Mouse (Mus musculus) adrenal gland, postnatal 25 days (tissue): Measurements from ENCODE around the gene Hexim2. TPM values are rescaled to one million over a fixed set of nuclear protein-coding genes. Genes with fewer than 3 reads are reported as not detected.

Experiments used
- DNase-seq: peaks from one replicate; pipeline ENCODE4 v3.0.0; 2021; ENCODE audit warnings: mixed read lengths
- total RNA-seq: library from RNA; stranded (reverse); gene quantifications from 2 replicates; pipeline ENCODE4 v1.2.3, GENCODE M21; 2021

The Hexim2 gene
- total RNA-seq, 1 experiment from 2014 or later = 6.2 TPM

DNA sequence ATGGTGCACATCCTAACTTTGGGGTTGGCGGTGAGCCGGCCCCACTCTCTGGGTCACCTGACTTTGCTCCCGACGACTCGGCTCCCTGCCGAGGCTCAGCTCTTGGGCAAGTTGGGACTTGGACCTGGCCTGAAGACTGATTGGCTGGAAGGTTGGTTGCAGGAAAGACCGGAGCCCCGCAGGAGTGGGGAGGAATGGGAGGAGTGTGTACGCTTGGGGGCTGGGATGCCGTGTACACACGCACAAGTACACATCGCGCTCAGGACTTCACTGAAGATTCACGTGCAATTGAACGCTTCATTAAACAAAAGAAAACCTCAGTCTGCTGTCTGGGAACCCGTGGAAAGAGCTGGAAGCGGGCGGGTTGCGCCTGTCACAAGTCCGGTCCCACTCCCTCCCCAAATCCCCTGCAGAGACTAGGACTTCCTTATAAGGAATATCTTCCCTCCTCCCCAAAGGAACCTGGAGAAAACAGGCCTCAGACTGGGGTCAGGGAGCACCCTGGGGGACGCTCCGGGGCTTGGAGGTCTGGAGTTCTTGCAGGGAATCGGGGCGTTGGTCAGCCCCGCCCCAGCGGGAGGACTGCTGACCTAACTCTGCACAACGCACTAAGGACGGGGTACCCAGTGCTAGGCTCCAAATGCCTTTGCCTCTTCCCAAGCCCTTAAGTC, 20.2 kb upstream of the Hexim2 start:
- peak; percentile 78 for DNase-seq

DNA sequence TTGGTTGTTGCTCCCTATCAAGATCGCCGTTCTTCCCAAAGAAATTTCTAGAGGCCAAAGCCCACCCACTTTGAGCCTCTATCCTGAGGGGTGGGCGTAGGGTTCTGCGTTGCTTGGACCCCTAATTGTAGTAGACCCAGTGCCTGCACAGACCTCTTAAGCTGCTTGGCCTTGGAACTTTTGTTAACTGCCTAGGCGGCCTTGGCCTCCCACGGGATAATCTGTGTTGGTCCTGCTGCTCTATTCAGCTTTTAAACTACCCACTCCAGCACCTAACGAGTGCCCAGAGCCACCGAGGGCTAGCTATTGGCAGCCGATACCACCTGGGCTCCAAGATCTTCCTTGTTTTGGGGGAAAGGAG, 19.7 kb upstream of the Hexim2 start:
- no peak for DNase-seq

DNA sequence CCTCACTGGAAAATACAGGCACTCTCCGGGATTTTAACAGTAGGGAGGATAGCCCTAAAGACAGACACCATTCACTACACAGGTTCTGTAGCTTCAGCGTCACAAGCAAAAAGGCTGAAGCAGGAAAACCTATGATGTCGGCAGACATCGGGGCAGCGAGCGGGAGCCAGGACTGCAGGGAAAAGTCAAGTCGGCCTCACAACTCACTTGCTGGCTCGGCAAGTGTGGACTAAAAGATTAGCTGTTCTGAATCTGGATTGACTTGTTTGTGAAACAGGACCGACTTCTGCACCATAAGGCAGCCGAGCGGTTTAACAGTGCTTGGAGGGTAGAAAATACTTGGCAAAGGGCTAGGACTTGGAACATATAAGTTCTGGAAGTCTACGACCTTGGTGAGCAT, 19.2 kb upstream of the Hexim2 start:
- no peak for DNase-seq

DNA sequence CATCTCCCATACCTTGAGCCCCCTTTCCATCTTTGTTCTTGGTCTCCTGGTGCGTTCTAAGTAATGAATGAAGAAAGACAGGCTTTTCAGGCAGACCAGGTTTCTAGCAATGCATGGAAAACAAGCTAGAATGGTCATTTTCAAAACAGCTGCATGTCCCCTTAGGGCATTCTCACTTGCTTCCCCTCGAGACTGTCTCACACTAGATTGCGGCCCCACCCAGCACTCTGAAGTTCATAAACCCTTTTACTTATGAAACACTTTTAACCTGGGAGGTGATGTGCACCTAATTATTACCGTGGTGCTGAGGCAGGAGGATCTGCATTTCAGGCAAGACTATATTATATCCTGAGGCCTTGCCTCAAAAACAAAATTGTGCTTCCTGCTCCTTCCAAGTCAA, 18.5 kb upstream of the Hexim2 start:
- DNase-seq = no peak

DNA sequence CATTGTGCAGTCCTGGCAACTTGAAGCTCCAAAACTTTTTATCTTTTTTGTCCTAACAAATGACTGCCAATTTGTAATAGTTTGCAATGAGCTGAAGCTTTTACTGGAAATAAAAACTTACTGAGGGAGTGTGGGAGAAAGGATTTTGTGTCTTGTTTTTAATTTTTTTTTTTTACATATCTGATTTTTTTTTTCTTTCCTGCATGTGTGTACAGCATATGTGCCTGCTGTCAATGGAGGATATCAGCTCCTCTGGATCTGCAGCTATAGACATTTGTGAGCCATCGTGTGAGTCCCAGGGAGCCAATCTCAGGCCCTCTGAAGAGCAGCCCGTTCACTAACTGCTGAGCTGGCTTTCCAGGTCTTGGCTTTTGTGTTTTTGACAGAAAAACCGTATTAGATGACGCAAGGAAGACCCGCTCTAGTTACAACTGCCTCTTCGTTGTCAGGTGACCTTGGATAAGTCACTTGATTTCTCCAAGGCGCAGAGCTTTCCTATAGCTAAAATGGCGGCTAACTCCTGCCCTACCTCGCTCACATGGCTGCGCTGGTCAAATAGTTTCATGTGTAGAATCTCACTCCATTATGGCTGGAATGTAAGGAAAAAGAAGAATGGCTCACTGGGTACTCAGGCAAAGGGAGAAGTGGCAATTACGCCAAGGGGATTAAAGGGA, 17.8 kb upstream of the Hexim2 start:
- DNase-seq = no peak

DNA sequence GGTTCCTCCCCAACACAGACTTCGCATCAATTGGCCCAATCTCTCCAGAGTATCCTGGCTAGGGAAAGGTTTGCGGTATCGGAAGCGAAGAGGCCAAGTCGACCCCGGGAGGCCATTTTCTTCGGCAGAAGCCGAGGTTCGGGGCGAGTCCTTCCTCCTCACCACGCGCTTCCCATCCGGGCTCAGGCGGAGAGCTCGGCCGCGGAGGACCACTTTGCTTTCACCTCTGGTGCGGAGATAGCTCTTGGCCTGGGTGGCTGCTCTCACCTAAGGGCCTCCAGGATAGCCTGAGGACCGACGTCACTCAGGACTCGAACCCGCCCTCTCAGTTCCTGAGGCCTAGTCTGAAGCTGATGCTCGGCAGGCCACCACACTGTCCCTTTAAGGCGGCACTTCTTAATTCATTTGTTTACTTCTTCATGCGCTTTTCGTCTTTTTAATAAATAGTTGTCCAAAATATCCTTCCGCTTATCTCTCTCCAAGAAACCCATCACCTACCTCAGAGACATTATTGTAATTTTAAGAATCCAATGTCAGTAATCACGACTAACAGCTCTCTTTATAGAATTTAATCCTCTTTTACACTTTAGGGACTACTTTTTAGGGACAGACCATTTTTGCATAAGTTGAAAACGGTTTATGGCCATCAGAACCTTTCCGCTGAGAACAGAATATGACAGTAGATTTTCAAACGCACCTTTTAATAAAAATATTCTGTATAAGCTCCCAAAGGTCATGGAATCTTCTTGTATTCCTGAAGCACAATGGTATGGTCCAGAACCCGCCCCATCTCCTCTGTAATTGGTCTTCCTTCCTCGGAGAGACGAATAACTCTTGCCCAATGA, 16.8 kb upstream of the Hexim2 start:
- peak; percentile 78 for DNase-seq

DNA sequence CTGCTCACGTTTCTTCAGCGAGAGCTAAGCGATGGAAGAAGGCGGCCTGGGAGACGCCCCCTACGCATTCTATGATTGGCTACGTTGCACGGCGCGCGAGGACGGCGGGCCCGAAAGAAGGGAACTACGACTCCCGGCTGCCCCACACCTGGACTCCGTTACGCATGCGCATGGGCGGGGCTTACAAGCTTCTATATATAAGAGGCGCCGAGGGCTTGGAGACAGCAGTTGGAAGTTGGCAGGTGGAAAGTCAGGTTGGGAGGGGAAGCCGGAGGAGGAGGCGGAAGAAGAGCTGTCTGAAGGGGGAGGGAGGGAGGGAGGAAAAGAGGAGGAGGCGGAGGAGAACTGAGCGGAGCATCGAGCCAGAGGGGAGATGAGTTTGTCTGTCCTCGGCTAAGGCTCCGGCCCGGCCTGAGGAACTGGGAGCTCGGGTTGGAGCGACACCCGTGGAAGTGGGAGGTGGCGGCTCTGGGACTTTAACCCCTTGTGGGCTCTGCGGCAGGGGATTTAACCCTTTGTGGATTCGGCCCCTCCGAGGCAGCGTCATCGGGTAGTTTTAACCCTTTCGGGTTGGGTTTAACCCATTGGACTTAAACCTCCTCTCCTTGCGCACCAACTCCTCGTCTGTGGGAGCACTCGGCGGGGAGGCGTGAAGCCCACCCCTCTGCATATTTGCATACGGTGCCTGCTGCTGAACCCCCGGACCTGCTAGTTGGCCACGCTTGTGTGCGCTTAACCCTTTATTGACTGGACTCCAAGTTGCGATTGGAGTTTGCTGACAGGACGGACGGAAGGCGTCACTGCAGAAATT, 16.0 kb upstream of the Hexim2 start, which contains the start of gene Hexim1:
TSS of gene Hexim1 (plus strand) at position 224 of the 811 bp plus-strand sequence.
- peak; percentile 99 for DNase-seq

DNA sequence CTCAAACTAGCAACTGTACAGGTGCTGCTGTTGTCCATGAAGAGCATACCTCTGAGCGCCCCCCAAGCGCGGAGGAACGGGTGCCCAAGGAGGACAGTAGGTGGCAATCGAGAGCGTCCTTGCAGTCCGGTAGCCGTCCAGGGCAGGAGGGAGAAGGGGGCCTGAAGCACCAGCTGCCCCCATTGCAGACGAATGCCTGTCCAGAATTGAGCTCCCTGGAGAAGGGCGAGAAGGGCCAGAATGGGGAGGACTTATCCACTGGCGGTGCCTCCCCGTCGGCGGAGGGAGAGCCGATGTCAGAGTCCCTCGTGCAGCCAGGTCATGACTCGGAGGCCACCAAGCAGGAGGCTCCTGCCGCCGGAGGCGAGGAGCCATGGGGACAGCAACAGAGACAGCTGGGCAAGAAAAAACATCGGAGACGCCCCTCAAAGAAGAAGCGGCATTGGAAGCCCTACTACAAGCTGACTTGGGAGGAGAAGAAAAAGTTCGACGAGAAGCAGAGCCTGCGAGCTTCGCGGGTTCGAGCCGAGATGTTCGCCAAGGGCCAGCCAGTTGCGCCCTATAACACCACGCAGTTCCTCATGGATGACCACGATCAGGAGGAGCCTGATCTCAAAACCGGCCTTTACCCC, 15.2 kb upstream of the Hexim2 start:
- peak; percentile 78 for DNase-seq

DNA sequence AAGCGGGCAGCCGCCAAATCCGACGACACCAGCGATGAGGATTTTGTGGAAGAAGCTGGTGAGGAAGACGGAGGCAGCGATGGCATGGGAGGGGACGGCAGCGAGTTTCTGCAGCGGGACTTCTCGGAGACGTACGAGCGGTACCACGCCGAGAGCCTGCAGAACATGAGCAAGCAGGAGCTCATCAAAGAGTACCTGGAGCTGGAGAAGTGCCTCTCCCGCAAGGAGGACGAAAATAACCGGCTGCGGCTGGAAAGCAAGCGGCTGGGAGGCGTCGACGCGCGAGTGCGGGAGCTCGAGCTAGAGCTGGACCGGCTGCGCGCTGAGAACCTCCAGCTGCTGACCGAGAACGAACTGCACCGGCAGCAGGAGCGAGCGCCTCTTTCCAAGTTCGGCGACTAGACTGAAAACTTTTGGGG, 14.6 kb upstream of the Hexim2 start:
- DNase-seq = peak; percentile 51

DNA sequence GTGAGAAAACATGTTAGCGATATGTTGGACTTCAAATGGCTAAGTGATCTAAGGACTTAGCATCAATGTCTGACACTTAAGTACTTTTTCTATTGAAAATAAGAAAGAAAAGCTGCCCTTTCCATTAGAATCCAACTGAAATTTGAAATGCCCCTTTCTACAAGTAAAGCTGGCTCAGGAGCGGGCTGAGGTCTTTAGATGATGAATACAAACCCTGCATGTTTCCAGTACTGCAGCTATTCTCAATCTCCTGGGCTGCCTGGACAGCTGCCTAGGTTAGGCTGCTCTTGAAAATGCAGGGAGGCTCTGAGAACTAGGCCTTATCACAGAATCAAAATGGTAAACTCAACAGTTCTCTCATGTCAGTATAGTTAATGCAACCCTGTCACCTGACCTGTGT, 13.4 kb upstream of the Hexim2 start:
- DNase-seq = no peak

DNA sequence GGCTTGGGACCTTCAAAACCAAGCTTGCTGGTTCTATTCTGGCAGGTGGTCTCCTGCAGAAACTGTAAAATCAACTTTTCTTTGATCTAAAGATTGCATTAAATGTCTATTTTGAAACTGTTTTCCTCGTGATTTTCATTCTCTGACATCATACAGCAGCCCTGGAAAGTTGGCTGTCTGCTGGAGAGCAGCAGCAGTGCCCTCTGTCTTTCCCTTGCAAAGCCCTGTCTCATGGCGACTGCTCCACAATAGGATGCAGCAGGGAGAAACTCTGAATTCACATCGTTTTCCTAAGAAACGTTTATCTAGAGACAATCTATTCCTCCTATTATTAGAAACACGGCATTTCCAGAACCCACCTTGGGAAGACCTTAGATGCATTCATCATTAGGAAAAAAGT, 12.6 kb upstream of the Hexim2 start:
- DNase-seq = no peak

DNA sequence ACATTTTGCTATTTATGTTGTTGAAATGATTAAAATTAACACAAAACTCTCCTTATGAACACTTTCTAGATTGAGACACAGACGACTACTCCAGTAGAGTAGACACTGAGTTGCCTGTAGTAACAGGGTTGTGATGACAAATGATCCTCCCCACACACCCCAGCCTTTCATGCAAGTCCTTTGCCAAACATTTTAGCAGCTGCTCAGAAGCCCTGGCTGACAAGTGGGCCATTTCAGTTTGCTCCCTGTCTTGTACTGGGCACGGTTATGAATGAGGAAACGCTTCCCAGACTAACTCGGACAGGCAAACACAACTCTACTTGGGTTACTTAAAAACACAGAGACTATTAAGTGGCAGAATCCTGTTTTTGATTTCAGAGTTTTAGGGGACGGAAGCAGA, 11.9 kb upstream of the Hexim2 start:
- no peak for DNase-seq

DNA sequence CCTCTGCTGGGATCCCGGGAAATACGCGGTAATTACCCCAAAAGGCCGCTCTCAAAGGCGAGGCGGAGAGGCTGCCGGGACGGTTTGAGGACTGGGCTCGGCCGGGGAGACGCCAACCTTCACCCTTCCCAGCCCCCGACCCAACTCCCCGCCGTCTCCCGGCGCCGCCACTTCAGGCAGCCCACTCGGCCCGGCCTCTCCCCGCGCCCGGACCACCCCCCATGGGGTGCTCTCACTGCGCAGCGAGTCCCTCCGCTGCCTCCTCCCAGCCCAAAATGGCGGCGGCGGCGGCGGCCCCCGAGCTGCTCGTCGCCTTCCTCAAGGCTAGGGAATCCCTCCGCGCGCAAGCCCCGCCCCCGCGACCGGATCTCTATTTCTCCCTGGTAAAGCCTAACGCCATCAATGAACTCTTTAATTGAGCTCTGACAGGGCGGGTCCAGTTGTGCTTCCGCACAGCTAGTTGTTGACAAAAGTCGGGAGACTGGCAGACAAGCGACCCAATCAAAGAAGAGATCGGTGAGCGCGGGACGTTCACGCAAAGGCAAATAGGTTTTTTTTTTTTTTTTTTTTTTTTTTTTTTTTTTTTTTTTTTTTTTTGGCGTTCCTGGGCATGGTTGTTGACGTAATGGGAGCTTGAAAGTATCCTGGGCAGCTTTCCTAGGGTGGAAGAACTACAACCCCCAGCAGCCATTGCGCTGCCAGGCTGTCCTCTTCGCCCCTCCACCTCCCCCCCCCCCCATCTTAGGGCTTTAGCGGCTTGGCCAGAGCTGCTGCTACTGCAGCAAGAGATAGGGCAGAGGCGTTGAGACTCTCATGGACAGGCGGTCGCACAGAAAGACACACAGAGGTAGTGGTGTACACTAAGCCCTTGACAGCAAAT, 587 bp downstream of the Hexim2 start:
- peak; percentile 99 for DNase-seq

DNA sequence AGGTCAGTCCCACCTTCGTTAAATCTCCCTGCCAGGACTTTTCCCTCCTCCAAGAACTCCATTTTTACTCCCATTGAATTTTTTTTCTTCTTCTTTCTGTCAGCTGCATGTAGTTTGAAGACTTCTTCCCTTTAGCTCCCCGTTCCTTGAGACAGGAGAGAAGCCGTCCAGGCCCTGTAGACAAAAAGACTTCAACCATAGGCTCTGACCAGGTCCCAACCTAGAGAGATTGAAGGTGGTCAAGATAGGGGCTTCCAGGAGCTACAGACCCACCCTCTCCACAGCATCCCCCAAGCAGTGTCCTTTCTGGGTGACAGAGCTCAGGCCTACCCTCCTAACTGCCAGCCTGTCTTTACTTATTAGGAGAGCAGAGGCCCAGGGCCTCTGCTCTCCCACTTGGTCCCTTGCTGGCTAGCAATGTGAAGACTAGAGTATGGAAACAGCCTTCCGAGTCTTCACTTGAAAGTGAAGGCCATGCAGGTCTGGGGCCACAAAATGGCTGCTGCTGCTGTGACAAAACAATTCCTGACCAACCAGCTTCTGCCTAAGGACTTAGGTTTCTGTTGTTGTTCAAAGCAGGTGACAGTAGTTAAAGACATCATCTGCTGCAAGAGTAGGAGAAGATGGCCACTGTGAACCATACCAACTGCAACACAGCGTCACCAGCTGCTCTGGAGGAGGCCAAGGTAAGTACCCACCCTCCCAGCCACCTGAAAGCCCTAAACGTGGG, 1.4 kb downstream of the Hexim2 start:
- no peak for DNase-seq

DNA sequence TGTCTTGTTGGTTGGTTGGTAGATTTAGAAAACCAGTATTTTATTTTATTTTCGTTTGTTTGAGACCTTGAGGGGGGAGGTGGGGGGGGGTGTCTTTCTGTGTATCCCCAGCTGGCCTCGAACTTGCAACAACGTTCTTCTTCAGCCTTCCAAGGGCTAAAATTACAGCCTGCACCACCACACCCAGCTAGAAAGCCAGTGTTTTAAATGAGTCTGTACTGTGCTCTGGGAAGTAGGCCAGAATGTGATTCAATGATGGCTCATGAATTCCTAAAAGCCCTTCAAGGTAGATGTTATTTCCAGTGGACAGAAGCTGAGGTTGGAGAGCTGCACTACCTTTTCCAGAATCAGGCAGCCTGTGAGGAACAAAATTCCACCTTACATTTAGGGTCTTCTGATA, 2.0 kb downstream of the Hexim2 start:
- peak; percentile 47 for DNase-seq

DNA sequence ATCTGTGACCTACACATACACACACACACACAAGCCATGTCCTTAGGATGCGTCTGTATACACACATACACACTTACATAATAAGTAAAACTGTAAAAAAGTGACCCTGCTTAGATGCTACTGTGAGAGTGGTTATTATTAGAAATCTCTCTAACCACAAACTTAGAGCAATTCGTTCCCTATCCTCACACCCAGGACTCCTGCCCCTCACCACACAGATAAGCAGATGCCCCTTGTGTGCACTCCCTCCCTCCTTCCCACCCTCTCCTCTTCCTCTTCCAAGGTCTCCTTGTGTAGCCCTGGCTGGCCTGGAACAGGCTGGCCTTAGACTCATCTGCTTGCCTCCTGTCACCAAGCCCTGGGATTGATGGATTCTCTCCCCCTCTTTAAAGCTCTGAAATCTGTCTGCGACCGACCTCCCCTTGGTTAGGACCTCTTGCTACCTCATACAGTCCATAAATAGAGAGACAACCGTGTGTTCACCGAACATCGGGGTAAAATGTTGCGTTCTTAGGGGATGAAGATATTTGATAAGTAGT, 3.9 kb downstream of the Hexim2 start:
- no peak for DNase-seq

DNA sequence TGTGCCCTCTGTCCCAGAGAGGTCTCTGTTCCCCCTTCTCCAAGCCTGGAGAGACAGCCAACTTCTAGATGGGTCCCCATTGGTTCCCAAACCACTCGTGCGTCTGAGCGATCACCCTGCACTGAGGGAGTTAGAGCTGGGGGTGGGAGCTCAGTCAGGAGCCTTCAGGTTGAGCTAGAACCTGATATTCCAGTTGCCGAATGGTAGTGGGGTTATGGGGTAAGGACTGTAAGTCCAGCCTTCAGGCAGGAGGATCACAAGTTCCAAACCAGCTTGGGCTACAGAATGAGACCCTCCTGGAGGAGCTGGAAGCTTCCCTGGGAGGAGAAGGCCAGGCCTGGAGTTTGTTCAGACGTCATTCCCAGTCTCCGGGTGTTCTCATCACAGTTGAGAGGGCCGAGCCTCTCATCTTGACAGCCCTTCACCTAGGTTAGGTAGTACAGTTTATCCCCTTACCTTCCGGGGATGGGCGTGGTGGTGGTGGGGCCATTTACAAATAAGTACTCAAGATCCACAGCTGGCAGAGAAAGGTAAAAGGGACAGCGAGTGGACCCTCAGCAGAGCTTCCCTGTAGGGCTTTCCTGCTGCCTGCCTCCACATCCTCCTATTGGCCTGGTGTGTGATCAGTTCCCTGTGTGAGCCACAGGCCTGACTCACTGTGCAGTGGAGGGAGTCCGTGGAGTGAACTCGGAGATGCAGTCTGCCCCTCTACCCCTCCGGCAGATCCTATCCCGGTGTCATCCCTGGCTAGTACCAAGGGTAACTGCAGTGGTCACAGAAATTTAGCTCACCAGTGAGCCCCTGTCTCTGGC, 7.9 kb downstream of the Hexim2 start:
- no peak for DNase-seq

DNA sequence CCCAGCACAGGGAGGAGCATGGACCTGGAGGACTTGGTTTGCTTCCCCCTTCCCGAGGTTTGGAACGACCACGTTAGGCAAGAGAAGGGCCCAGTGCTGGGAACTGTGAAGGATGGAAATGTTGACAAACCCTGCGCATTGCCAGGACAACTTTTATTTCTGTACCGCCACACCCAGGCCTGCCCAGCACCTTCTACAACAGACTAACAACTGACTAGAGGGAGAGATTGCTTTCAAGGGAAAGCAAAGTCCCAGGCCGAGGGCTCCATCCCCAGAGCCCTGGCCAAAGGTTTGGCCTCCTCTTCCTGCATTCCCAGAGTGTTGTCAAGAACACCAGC, 8.5 kb downstream of the Hexim2 start:
- DNase-seq = no peak
